Mouse (Mus musculus) MEL (cell line): ENCODE results near the gene Fcer1g. TPM values are rescaled to one million over a fixed set of nuclear protein-coding genes. Genes with fewer than 3 reads are reported as not detected.

Experiments used
- DNase-seq: peaks from one replicate; pipeline ENCODE4 v3.0.0; 2011; ENCODE audit warnings: low read depth, low spot score
- H3K27ac ChIP-seq: 2 replicates; pipeline ENCODE4 v1.5.1; 2012; ENCODE audit warnings: low read depth, mild to moderate bottlenecking, control low read depth, low read length, moderate library complexity; ENCODE audit not compliant: control insufficient read depth
- H3K27me3 ChIP-seq, 2 experiments: fragments of 150-350 bp in 1 of 2; sonication (generic) in 1 of 2; 2 replicates each; pipeline ENCODE4 v1.6.1; 2012; ENCODE audit warnings: low read length in 2 of 2, mild to moderate bottlenecking in 2 of 2, improper control_type of control experiment in 1 of 2, moderate library complexity in 1 of 2; ENCODE audit not compliant: insufficient read depth in 2 of 2, control insufficient read depth in 1 of 2
- H3K36me3 ChIP-seq, 2 experiments: 2 replicates each; pipeline ENCODE4 v1.6.1; 2012 to 2014; ENCODE audit warnings: low read length in 2 of 2, improper control_type of control experiment in 1 of 2, inconsistent platforms in 1 of 2, mild to moderate bottlenecking in 1 of 2; ENCODE audit not compliant: insufficient read depth in 2 of 2, control insufficient read depth in 1 of 2
- H3K4me1 ChIP-seq, 2 experiments: fragments of 150-350 bp in 1 of 2; sonication (generic) in 1 of 2; 2 replicates each; pipeline ENCODE4 v1.6.1; 2012; ENCODE audit warnings: low read length in 2 of 2, improper control_type of control experiment in 1 of 2, mild to moderate bottlenecking in 1 of 2; ENCODE audit not compliant: insufficient read depth in 2 of 2, control insufficient read depth in 1 of 2
- H3K4me3 ChIP-seq, 2 experiments: fragments of 150-350 bp in 1 of 2; sonication (generic) in 1 of 2; 2 replicates each; pipeline ENCODE4 v1.5.1; 2012; ENCODE audit warnings: low read depth in 2 of 2, low read length in 2 of 2, mild to moderate bottlenecking in 2 of 2, moderate library complexity in 2 of 2, control low read depth in 1 of 2, improper control_type of control experiment in 1 of 2; ENCODE audit not compliant: control insufficient read depth in 1 of 2, insufficient read depth in 1 of 2
- H3K79me2 ChIP-seq: 2 replicates; pipeline ENCODE4 v1.6.1; 2012; ENCODE audit warnings: mild to moderate bottlenecking, low read length, moderate library complexity; ENCODE audit not compliant: control insufficient read depth, poor library complexity, insufficient read depth
- H3K9ac ChIP-seq: 2 replicates; pipeline ENCODE4 v1.6.1; 2012; ENCODE audit warnings: low read depth, mild to moderate bottlenecking, control low read depth, low read length, moderate library complexity; ENCODE audit not compliant: control insufficient read depth, poor library complexity, severe bottlenecking
- H3K9me3 ChIP-seq: fragments of 150-350 bp; sonication (generic); replicated peaks from 2 replicates; pipeline ENCODE4 v1.6.1; 2012; ENCODE audit warnings: mild to moderate bottlenecking, low read length, improper control_type of control experiment, moderate library complexity; ENCODE audit not compliant: insufficient read depth
- CHD1 ChIP-seq: IDR thresholded peaks from 2 replicates; pipeline ENCODE4 v1.6.1; 2012; ENCODE audit warnings: low read depth, mild to moderate bottlenecking, inconsistent platforms, low read length, improper control_type of control experiment
- CTCF ChIP-seq, 3 experiments: IDR thresholded peaks in 2 of 3; conservative IDR thresholded peaks in 1 of 3; 2 replicates each; pipeline ENCODE4 v1.5.1; 2011 to 2012; ENCODE audit warnings: low read length in 3 of 3, low read depth in 2 of 3, mild to moderate bottlenecking in 2 of 3, improper control_type of control experiment in 1 of 3, inconsistent platforms in 1 of 3, mixed read lengths in 1 of 3, moderate library complexity in 1 of 3; ENCODE audit not compliant: control insufficient read depth in 1 of 3, insufficient read depth in 1 of 3, poor library complexity in 1 of 3, severe bottlenecking in 1 of 3
- E2F4 ChIP-seq: IDR thresholded peaks from 2 replicates; pipeline ENCODE4 v1.6.1; 2011; ENCODE audit warnings: low read depth, low read length, improper control_type of control experiment, borderline replicate concordance
- ELF1 ChIP-seq: IDR thresholded peaks from 2 replicates; pipeline ENCODE4 v1.6.1; 2014; ENCODE audit warnings: low read depth, mild to moderate bottlenecking, inconsistent platforms, low read length, improper control_type of control experiment, moderate library complexity
- EP300 ChIP-seq, 2 experiments: IDR thresholded peaks; 2 replicates each; pipeline ENCODE4 v1.6.1; 2011; ENCODE audit warnings: improper control_type of control experiment in 2 of 2, low read length in 2 of 2, low read depth in 1 of 2, mild to moderate bottlenecking in 1 of 2
- ETS1 ChIP-seq: IDR thresholded peaks from 2 replicates; pipeline ENCODE4 v1.6.1; 2012; ENCODE audit warnings: low read depth, mild to moderate bottlenecking, inconsistent platforms, low read length, improper control_type of control experiment, moderate library complexity
- GATA1 ChIP-seq: IDR thresholded peaks from 2 replicates; pipeline ENCODE4 v1.6.1; 2011; ENCODE audit warnings: low read depth, low read length, improper control_type of control experiment
- HCFC1 ChIP-seq: IDR thresholded peaks from 2 replicates; pipeline ENCODE4 v1.6.1; 2012; ENCODE audit warnings: low read depth, mild to moderate bottlenecking, inconsistent platforms, low read length, improper control_type of control experiment, moderate library complexity
- MAFK ChIP-seq: IDR thresholded peaks from 2 replicates; pipeline ENCODE4 v1.6.1; 2011; ENCODE audit warnings: low read depth, mild to moderate bottlenecking, low read length, improper control_type of control experiment, borderline replicate concordance
- MAZ ChIP-seq: IDR thresholded peaks from 2 replicates; pipeline ENCODE4 v1.6.1; 2012; ENCODE audit warnings: low read depth, mild to moderate bottlenecking, inconsistent platforms, low read length, improper control_type of control experiment
- MEF2A ChIP-seq: IDR thresholded peaks from 2 replicates; pipeline ENCODE4 v1.6.1; 2014; ENCODE audit warnings: low read depth, mild to moderate bottlenecking, inconsistent platforms, low read length, improper control_type of control experiment; ENCODE audit not compliant: poor library complexity, insufficient replicate concordance, severe bottlenecking; ENCODE audit errors: extremely low read depth
- MXI1 ChIP-seq: IDR thresholded peaks from 2 replicates; pipeline ENCODE4 v1.6.1; 2011; ENCODE audit warnings: mild to moderate bottlenecking, low read depth, low read length, improper control_type of control experiment
- NELFE ChIP-seq: IDR thresholded peaks from 2 replicates; pipeline ENCODE4 v1.6.1; 2011; ENCODE audit warnings: low read depth, low read length, improper control_type of control experiment
- POLR2AphosphoS2 ChIP-seq: IDR thresholded peaks from 2 replicates; pipeline ENCODE4 v1.6.1; 2011; ENCODE audit warnings: low read length, improper control_type of control experiment
- POLR2AphosphoS5 ChIP-seq: IDR thresholded peaks from 2 replicates; pipeline ENCODE4 v1.6.1; 2012; ENCODE audit warnings: low read depth, borderline replicate concordance, mild to moderate bottlenecking, inconsistent platforms, low read length, moderate library complexity, mixed read lengths
- RAD21 ChIP-seq: IDR thresholded peaks from 2 replicates; pipeline ENCODE4 v1.6.1; 2011; ENCODE audit warnings: mild to moderate bottlenecking, low read depth, low read length, improper control_type of control experiment
- RCOR1 ChIP-seq: IDR thresholded peaks from 2 replicates; pipeline ENCODE4 v1.6.1; 2012; ENCODE audit warnings: low read depth, mild to moderate bottlenecking, inconsistent platforms, low read length, improper control_type of control experiment
- SMC3 ChIP-seq: IDR thresholded peaks from 2 replicates; pipeline ENCODE4 v1.6.1; 2011; ENCODE audit warnings: low read depth, low read length, improper control_type of control experiment
- UBTF ChIP-seq: IDR thresholded peaks from 2 replicates; pipeline ENCODE4 v1.6.1; 2012; ENCODE audit warnings: low read depth, mild to moderate bottlenecking, inconsistent platforms, low read length, improper control_type of control experiment, moderate library complexity, borderline replicate concordance; ENCODE audit not compliant: insufficient read depth
- USF2 ChIP-seq, 2 experiments: IDR thresholded peaks; 2 replicates each; pipeline ENCODE4 v1.6.1; 2011 to 2012; ENCODE audit warnings: improper control_type of control experiment in 2 of 2, low read length in 2 of 2, borderline replicate concordance in 1 of 2, inconsistent platforms in 1 of 2, low read depth in 1 of 2, mild to moderate bottlenecking in 1 of 2; ENCODE audit not compliant: insufficient read depth in 1 of 2
- ZC3H11A ChIP-seq: IDR thresholded peaks from 2 replicates; pipeline ENCODE4 v1.6.1; 2012; ENCODE audit warnings: low read depth, mild to moderate bottlenecking, inconsistent platforms, low read length, improper control_type of control experiment
- ZMIZ1 ChIP-seq: IDR thresholded peaks from 2 replicates; pipeline ENCODE4 v1.6.1; 2012; ENCODE audit warnings: low read depth, mild to moderate bottlenecking, inconsistent platforms, low read length, improper control_type of control experiment, moderate library complexity
- ZNF384 ChIP-seq: IDR thresholded peaks from 2 replicates; pipeline ENCODE4 v1.6.1; 2012; ENCODE audit warnings: low read depth, mild to moderate bottlenecking, inconsistent platforms, low read length, improper control_type of control experiment
- polyA plus RNA-seq, 2 experiments: library from polyadenylated mRNA; stranded (reverse) in 1 of 2; unstranded in 1 of 2; fragments of >175 nt in 1 of 2; fragments of >200 nt in 1 of 2; gene quantifications; 2 replicates each; pipeline versions ENCODE4 v1.2.1 to v1.2.4; 2012; ENCODE audit warnings: low replicate concordance in 2 of 2, low read depth in 1 of 2; ENCODE audit not compliant: insufficient read length in 2 of 2, insufficient read depth in 1 of 2, missing spikeins in 1 of 2
- total RNA-seq: library from RNA; depleted of rRNA; stranded (reverse); fragments of 300-350 nt; gene quantifications from 2 replicates; pipeline ENCODE4 v1.2.3, GENCODE M21; 2012

The Fcer1g gene
- total and polyA plus RNA-seq, 3 experiments = 0.62 to 1.1 TPM; not detected in 1

DNA sequence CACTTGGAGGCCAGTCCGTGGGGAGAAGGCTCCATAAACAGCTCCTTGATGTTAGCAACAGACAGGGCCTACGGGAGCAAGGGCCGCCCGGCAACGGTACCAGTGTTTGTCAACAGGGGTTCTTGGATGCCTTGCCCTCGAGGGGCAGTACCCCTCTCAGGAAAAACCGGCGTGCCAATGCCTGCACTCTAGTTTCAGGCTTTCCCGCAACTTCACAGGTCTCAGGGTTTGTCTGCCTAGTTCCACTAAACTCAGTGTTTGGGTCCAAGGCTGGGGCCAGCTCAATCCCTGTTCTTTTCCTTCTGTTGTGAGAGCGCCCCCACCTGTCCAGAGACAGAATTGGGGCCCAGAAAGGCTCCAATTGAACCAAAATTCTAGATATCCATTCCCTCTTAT lies 47.4 kb upstream of the Fcer1g start:
- H3K9ac ChIP-seq = peak overlapping the region; percentile 85
- no peaks in the 10 kb centered on the region for H3K9me3 ChIP-seq
- H3K4me1 ChIP-seq = peaks cover 0 to 10% of the 10 kb centered on the region in 2 experiments; a peak in 1 of 4 replicates
- peak overlapping the region; percentile 93 for H3K27ac ChIP-seq
- peak; percentile 89 for DNase-seq
- H3K27me3 ChIP-seq = no peaks in the 10 kb centered on the region
- TF ChIP-seq EP300 (IDR thresholded peaks at IDR 0.05; ENCODE audit: low read depth in 1 of 2, low read length in 2 of 2) (0 out of 4 replicates have a peak, but pooled peaks of 1 of the 2 experiments have one; percentile 24), RCOR1 (0 out of 2 replicates have a peak, but pooled peaks have one; percentile 27), MXI1 (peak; percentile 48; the same call in 1 of the 2 replicates), ETS1 (peak; percentile 52; the same call in 1 of the 2 replicates), POLR2AphosphoS5 (no peak), HCFC1 (no peak; the same call in 1 of the 2 replicates), ELF1 (no peak), USF2 (IDR thresholded peaks at IDR 0.05; ENCODE audit: borderline replicate concordance in 1 of 2, insufficient read depth in 1 of 2, low read depth in 1 of 2, low read length in 2 of 2) (no peak), SMC3 (peak; percentile 70), CHD1 (peak; percentile 80; the same call in 1 of the 2 replicates), MEF2A (no peak), MAZ (peak; percentile 37), POLR2AphosphoS2 (no peak), CTCF (IDR thresholded peaks at IDR 0.05 in 2 of 3, conservative IDR thresholded peaks at IDR 0.05 in 1 of 3; ENCODE audit: control insufficient read depth in 1 of 3, insufficient read depth in 1 of 3, low read depth in 2 of 3, low read length in 3 of 3, poor library complexity in 1 of 3, severe bottlenecking in 1 of 3) (peak; percentile 69 to 86 (median 76)), ZMIZ1 (0 out of 2 replicates have a peak, but pooled peaks have one; percentile 44), UBTF (no peak), MAFK (no peak), GATA1 (no peak), ZC3H11A (0 out of 2 replicates have a peak, but pooled peaks have one; percentile 43), NELFE (peak; percentile 11; the same call in 1 of the 2 replicates), ZNF384 (no peak), E2F4 (no peak), RAD21 (peak; percentile 57)
- peaks cover 5% of the 10 kb centered on the region; the same call in 1 of the 2 replicates for H3K79me2 ChIP-seq
- H3K36me3 ChIP-seq = peaks cover 0 to 7% of the 10 kb centered on the region in 2 experiments; a peak in 3 of 4 replicates
- peak overlapping the region; percentile 62 to 80 for H3K4me3 ChIP-seq
